Mouse (Mus musculus) MEL (cell line): ENCODE results near the gene Rab38. TPM values are rescaled to one million over a fixed set of nuclear protein-coding genes. Genes with fewer than 3 reads are reported as not detected.

Source experiments
- DNase-seq: peaks from one replicate; pipeline ENCODE4 v3.0.0; 2011; ENCODE audit warnings: low read depth, low spot score
- H3K27ac ChIP-seq: 2 replicates; pipeline ENCODE4 v1.5.1; 2012; ENCODE audit warnings: low read depth, mild to moderate bottlenecking, control low read depth, low read length, moderate library complexity; ENCODE audit not compliant: control insufficient read depth
- H3K27me3 ChIP-seq, 2 experiments: fragments of 150-350 bp in 1 of 2; sonication (generic) in 1 of 2; 2 replicates each; pipeline ENCODE4 v1.6.1; 2012; ENCODE audit warnings: low read length in 2 of 2, mild to moderate bottlenecking in 2 of 2, improper control_type of control experiment in 1 of 2, moderate library complexity in 1 of 2; ENCODE audit not compliant: insufficient read depth in 2 of 2, control insufficient read depth in 1 of 2
- H3K36me3 ChIP-seq, 2 experiments: 2 replicates each; pipeline ENCODE4 v1.6.1; 2012 to 2014; ENCODE audit warnings: low read length in 2 of 2, improper control_type of control experiment in 1 of 2, inconsistent platforms in 1 of 2, mild to moderate bottlenecking in 1 of 2; ENCODE audit not compliant: insufficient read depth in 2 of 2, control insufficient read depth in 1 of 2
- H3K4me1 ChIP-seq, 2 experiments: fragments of 150-350 bp in 1 of 2; sonication (generic) in 1 of 2; 2 replicates each; pipeline ENCODE4 v1.6.1; 2012; ENCODE audit warnings: low read length in 2 of 2, improper control_type of control experiment in 1 of 2, mild to moderate bottlenecking in 1 of 2; ENCODE audit not compliant: insufficient read depth in 2 of 2, control insufficient read depth in 1 of 2
- H3K4me3 ChIP-seq, 2 experiments: fragments of 150-350 bp in 1 of 2; sonication (generic) in 1 of 2; 2 replicates each; pipeline ENCODE4 v1.5.1; 2012; ENCODE audit warnings: low read depth in 2 of 2, low read length in 2 of 2, mild to moderate bottlenecking in 2 of 2, moderate library complexity in 2 of 2, control low read depth in 1 of 2, improper control_type of control experiment in 1 of 2; ENCODE audit not compliant: control insufficient read depth in 1 of 2, insufficient read depth in 1 of 2
- H3K79me2 ChIP-seq: 2 replicates; pipeline ENCODE4 v1.6.1; 2012; ENCODE audit warnings: mild to moderate bottlenecking, low read length, moderate library complexity; ENCODE audit not compliant: control insufficient read depth, poor library complexity, insufficient read depth
- H3K9ac ChIP-seq: 2 replicates; pipeline ENCODE4 v1.6.1; 2012; ENCODE audit warnings: low read depth, mild to moderate bottlenecking, control low read depth, low read length, moderate library complexity; ENCODE audit not compliant: control insufficient read depth, poor library complexity, severe bottlenecking
- H3K9me3 ChIP-seq: fragments of 150-350 bp; sonication (generic); replicated peaks from 2 replicates; pipeline ENCODE4 v1.6.1; 2012; ENCODE audit warnings: mild to moderate bottlenecking, low read length, improper control_type of control experiment, moderate library complexity; ENCODE audit not compliant: insufficient read depth
- BHLHE40 ChIP-seq: IDR thresholded peaks from 2 replicates; pipeline ENCODE4 v1.6.1; 2012; ENCODE audit warnings: low read depth, mild to moderate bottlenecking, inconsistent platforms, low read length, improper control_type of control experiment, borderline replicate concordance
- CHD1 ChIP-seq: IDR thresholded peaks from 2 replicates; pipeline ENCODE4 v1.6.1; 2012; ENCODE audit warnings: low read depth, mild to moderate bottlenecking, inconsistent platforms, low read length, improper control_type of control experiment
- CTCF ChIP-seq, 3 experiments: IDR thresholded peaks in 2 of 3; conservative IDR thresholded peaks in 1 of 3; 2 replicates each; pipeline ENCODE4 v1.5.1; 2011 to 2012; ENCODE audit warnings: low read length in 3 of 3, low read depth in 2 of 3, mild to moderate bottlenecking in 2 of 3, improper control_type of control experiment in 1 of 3, inconsistent platforms in 1 of 3, mixed read lengths in 1 of 3, moderate library complexity in 1 of 3; ENCODE audit not compliant: control insufficient read depth in 1 of 3, insufficient read depth in 1 of 3, poor library complexity in 1 of 3, severe bottlenecking in 1 of 3
- E2F4 ChIP-seq: IDR thresholded peaks from 2 replicates; pipeline ENCODE4 v1.6.1; 2011; ENCODE audit warnings: low read depth, low read length, improper control_type of control experiment, borderline replicate concordance
- ELF1 ChIP-seq: IDR thresholded peaks from 2 replicates; pipeline ENCODE4 v1.6.1; 2014; ENCODE audit warnings: low read depth, mild to moderate bottlenecking, inconsistent platforms, low read length, improper control_type of control experiment, moderate library complexity
- EP300 ChIP-seq, 2 experiments: IDR thresholded peaks; 2 replicates each; pipeline ENCODE4 v1.6.1; 2011; ENCODE audit warnings: improper control_type of control experiment in 2 of 2, low read length in 2 of 2, low read depth in 1 of 2, mild to moderate bottlenecking in 1 of 2
- ETS1 ChIP-seq: IDR thresholded peaks from 2 replicates; pipeline ENCODE4 v1.6.1; 2012; ENCODE audit warnings: low read depth, mild to moderate bottlenecking, inconsistent platforms, low read length, improper control_type of control experiment, moderate library complexity
- GATA1 ChIP-seq: IDR thresholded peaks from 2 replicates; pipeline ENCODE4 v1.6.1; 2011; ENCODE audit warnings: low read depth, low read length, improper control_type of control experiment
- HCFC1 ChIP-seq: IDR thresholded peaks from 2 replicates; pipeline ENCODE4 v1.6.1; 2012; ENCODE audit warnings: low read depth, mild to moderate bottlenecking, inconsistent platforms, low read length, improper control_type of control experiment, moderate library complexity
- JUND ChIP-seq: IDR thresholded peaks from 2 replicates; pipeline ENCODE4 v1.6.1; 2011; ENCODE audit warnings: low read depth, mild to moderate bottlenecking, improper control_type of control experiment, low read length
- MAFK ChIP-seq: IDR thresholded peaks from 2 replicates; pipeline ENCODE4 v1.6.1; 2011; ENCODE audit warnings: low read depth, mild to moderate bottlenecking, low read length, improper control_type of control experiment, borderline replicate concordance
- MAX ChIP-seq: IDR thresholded peaks from 2 replicates; pipeline ENCODE4 v1.6.1; 2011; ENCODE audit warnings: low read length, improper control_type of control experiment
- MXI1 ChIP-seq: IDR thresholded peaks from 2 replicates; pipeline ENCODE4 v1.6.1; 2011; ENCODE audit warnings: mild to moderate bottlenecking, low read depth, low read length, improper control_type of control experiment
- MYC ChIP-seq: IDR thresholded peaks from 2 replicates; pipeline ENCODE4 v1.6.1; 2011; ENCODE audit warnings: low read depth, mild to moderate bottlenecking, low read length, improper control_type of control experiment, moderate library complexity
- NRF1 ChIP-seq: IDR thresholded peaks from 2 replicates; pipeline ENCODE4 v1.6.1; 2014; ENCODE audit warnings: low read depth, mild to moderate bottlenecking, inconsistent platforms, low read length, improper control_type of control experiment, moderate library complexity; ENCODE audit not compliant: poor library complexity, insufficient read depth, severe bottlenecking
- POLR2A ChIP-seq, 2 experiments: IDR thresholded peaks; 2 replicates each; pipeline ENCODE4 v1.6.1; 2011 to 2012; ENCODE audit warnings: low read length in 2 of 2, mild to moderate bottlenecking in 2 of 2, control low read depth in 1 of 2, improper control_type of control experiment in 1 of 2, low read depth in 1 of 2, moderate library complexity in 1 of 2; ENCODE audit not compliant: control insufficient read depth in 1 of 2, insufficient read depth in 1 of 2, poor library complexity in 1 of 2
- POLR2AphosphoS5 ChIP-seq: IDR thresholded peaks from 2 replicates; pipeline ENCODE4 v1.6.1; 2012; ENCODE audit warnings: low read depth, borderline replicate concordance, mild to moderate bottlenecking, inconsistent platforms, low read length, moderate library complexity, mixed read lengths
- RAD21 ChIP-seq: IDR thresholded peaks from 2 replicates; pipeline ENCODE4 v1.6.1; 2011; ENCODE audit warnings: mild to moderate bottlenecking, low read depth, low read length, improper control_type of control experiment
- RCOR1 ChIP-seq: IDR thresholded peaks from 2 replicates; pipeline ENCODE4 v1.6.1; 2012; ENCODE audit warnings: low read depth, mild to moderate bottlenecking, inconsistent platforms, low read length, improper control_type of control experiment
- SIN3A ChIP-seq: IDR thresholded peaks from 2 replicates; pipeline ENCODE4 v1.6.1; 2012; ENCODE audit warnings: low read length, improper control_type of control experiment, inconsistent platforms
- TAL1 ChIP-seq: IDR thresholded peaks from 2 replicates; pipeline ENCODE4 v1.6.1; 2012; ENCODE audit warnings: mild to moderate bottlenecking, inconsistent platforms, low read length, moderate library complexity, mixed read lengths
- TBP ChIP-seq: IDR thresholded peaks from 2 replicates; pipeline ENCODE4 v1.8.0; 2011; ENCODE audit warnings: low read depth, low read length, improper control_type of control experiment
- TCF12 ChIP-seq: IDR thresholded peaks from 2 replicates; pipeline ENCODE4 v1.6.1; 2014; ENCODE audit warnings: low read depth, mild to moderate bottlenecking, inconsistent platforms, low read length, improper control_type of control experiment, moderate library complexity
- UBTF ChIP-seq: IDR thresholded peaks from 2 replicates; pipeline ENCODE4 v1.6.1; 2012; ENCODE audit warnings: low read depth, mild to moderate bottlenecking, inconsistent platforms, low read length, improper control_type of control experiment, moderate library complexity, borderline replicate concordance; ENCODE audit not compliant: insufficient read depth
- USF1 ChIP-seq: IDR thresholded peaks from 2 replicates; pipeline ENCODE4 v1.6.1; 2014; ENCODE audit warnings: low read depth, mild to moderate bottlenecking, inconsistent platforms, low read length, improper control_type of control experiment, moderate library complexity
- USF2 ChIP-seq, 2 experiments: IDR thresholded peaks; 2 replicates each; pipeline ENCODE4 v1.6.1; 2011 to 2012; ENCODE audit warnings: improper control_type of control experiment in 2 of 2, low read length in 2 of 2, borderline replicate concordance in 1 of 2, inconsistent platforms in 1 of 2, low read depth in 1 of 2, mild to moderate bottlenecking in 1 of 2; ENCODE audit not compliant: insufficient read depth in 1 of 2
- ZKSCAN1 ChIP-seq: IDR thresholded peaks from 2 replicates; pipeline ENCODE4 v1.6.1; 2012; ENCODE audit warnings: low read depth, mild to moderate bottlenecking, inconsistent platforms, low read length, improper control_type of control experiment, moderate library complexity
- ZMIZ1 ChIP-seq: IDR thresholded peaks from 2 replicates; pipeline ENCODE4 v1.6.1; 2012; ENCODE audit warnings: low read depth, mild to moderate bottlenecking, inconsistent platforms, low read length, improper control_type of control experiment, moderate library complexity
- ZNF384 ChIP-seq: IDR thresholded peaks from 2 replicates; pipeline ENCODE4 v1.6.1; 2012; ENCODE audit warnings: low read depth, mild to moderate bottlenecking, inconsistent platforms, low read length, improper control_type of control experiment
- polyA plus RNA-seq, 2 experiments: library from polyadenylated mRNA; stranded (reverse) in 1 of 2; unstranded in 1 of 2; fragments of >175 nt in 1 of 2; fragments of >200 nt in 1 of 2; gene quantifications; 2 replicates each; pipeline versions ENCODE4 v1.2.1 to v1.2.4; 2012; ENCODE audit warnings: low replicate concordance in 2 of 2, low read depth in 1 of 2; ENCODE audit not compliant: insufficient read length in 2 of 2, insufficient read depth in 1 of 2, missing spikeins in 1 of 2
- total RNA-seq: library from RNA; depleted of rRNA; stranded (reverse); fragments of 300-350 nt; gene quantifications from 2 replicates; pipeline ENCODE4 v1.2.3, GENCODE M21; 2012

Gene Rab38
- total and polyA plus RNA-seq, 3 experiments: 11.2 to 19.9 TPM; not detected in 1

DNA sequence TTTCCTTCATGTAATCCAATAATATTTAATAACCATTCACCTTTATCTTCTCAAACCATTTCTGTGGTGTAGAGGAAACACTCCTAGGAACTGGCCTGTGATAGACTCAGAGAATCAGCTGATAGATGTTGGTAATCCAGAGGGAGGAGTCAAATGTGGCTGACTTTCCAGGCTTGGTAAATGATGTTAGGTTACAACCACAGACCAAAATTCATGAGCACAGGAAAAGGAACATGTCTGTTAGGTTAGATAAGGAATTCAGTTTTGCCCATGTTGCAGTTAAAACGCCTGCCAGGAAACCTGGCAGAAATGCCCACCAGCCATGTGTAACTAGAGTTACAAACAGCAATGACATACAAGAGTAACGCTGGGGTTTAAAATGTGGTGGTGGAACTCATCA lies 6.2 kb upstream of the Rab38 start (continued):
- no peak for TF ChIP-seq USF2 (IDR thresholded peaks at IDR 0.05; ENCODE audit: borderline replicate concordance in 1 of 2, insufficient read depth in 1 of 2, low read depth in 1 of 2, low read length in 2 of 2)
- TF ChIP-seq ZNF384: peak; percentile 75; the same call in 1 of the 2 replicates
- peak; percentile 97 to 98 for TF ChIP-seq EP300 (IDR thresholded peaks at IDR 0.05; ENCODE audit: low read depth in 1 of 2, low read length in 2 of 2)
- no peak for TF ChIP-seq RAD21

DNA sequence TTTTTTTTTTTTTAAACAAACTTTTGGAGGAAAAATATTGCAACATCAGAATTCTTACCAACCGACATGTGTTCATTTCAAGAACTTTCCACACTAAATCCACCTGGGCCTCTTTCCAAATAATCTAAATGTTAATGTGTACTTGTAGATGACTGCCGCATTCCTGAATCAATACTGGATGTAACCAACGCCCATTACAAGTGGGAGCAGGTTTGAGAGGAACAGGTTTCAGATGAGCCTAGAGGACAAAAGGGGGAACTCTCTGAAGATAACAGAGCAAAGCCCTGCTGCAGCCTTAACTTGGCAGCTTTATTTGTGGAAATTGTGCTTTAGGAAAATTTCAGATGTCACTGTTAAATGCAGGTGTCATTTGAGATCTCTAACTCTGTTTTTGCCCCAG lies 4.3 kb upstream of the Rab38 start:
- Histone ChIP-seq H3K9ac (no peak overlapping the region), H3K27ac (no peak overlapping the region; the same call in 1 of the 2 replicates), H3K4me3 (no peak overlapping the region), H3K79me2 (peaks cover under 1% of the 10 kb centered on the region), H3K36me3 (peaks cover 0 to 62% of the 10 kb centered on the region in 2 experiments; a peak in 2 of 4 replicates), H3K4me1 (peaks cover 31 to 52% of the 10 kb centered on the region in 2 experiments), H3K9me3 (no peaks in the 10 kb centered on the region), H3K27me3 (no peaks in the 10 kb centered on the region)
- TF ChIP-seq TAL1: no peak
- peak; percentile 45 to 76 for TF ChIP-seq EP300 (IDR thresholded peaks at IDR 0.05; ENCODE audit: low read depth in 1 of 2, low read length in 2 of 2)
- TF ChIP-seq HCFC1: no peak
- no peak for TF ChIP-seq ZMIZ1
- no peak for TF ChIP-seq ELF1
- TF ChIP-seq UBTF: no peak
- TF ChIP-seq JUND: 0 out of 2 replicates have a peak, but pooled peaks have one; percentile 29
- TF ChIP-seq RAD21: no peak
- no peak; the same call in 1 of the 2 replicates for TF ChIP-seq ZNF384
- TF ChIP-seq E2F4: no peak
- TF ChIP-seq ETS1: peak; percentile 59
- no peak for TF ChIP-seq SIN3A
- TF ChIP-seq MAX: no peak
- TF ChIP-seq USF1: no peak
- peak; percentile 56; the same call in 1 of the 2 replicates for TF ChIP-seq RCOR1
- TF ChIP-seq NRF1: no peak
- peak in 1 of 3 experiments; percentile 20; a peak in 2 of 6 replicates for TF ChIP-seq CTCF (IDR thresholded peaks at IDR 0.05 in 2 of 3, conservative IDR thresholded peaks at IDR 0.05 in 1 of 3; ENCODE audit: control insufficient read depth in 1 of 3, insufficient read depth in 1 of 3, low read depth in 2 of 3, low read length in 3 of 3, poor library complexity in 1 of 3, severe bottlenecking in 1 of 3)
- TF ChIP-seq BHLHE40: no peak
- TF ChIP-seq POLR2AphosphoS5: no peak
- no peak for TF ChIP-seq POLR2A (IDR thresholded peaks at IDR 0.05; ENCODE audit: control insufficient read depth in 1 of 2, insufficient read depth in 1 of 2, low read depth in 1 of 2, low read length in 2 of 2, poor library complexity in 1 of 2)
- TF ChIP-seq ZKSCAN1: no peak
- 0 out of 2 replicates have a peak, but pooled peaks have one; percentile 28 for TF ChIP-seq TBP
- TF ChIP-seq CHD1: no peak
- no peak for TF ChIP-seq USF2 (IDR thresholded peaks at IDR 0.05; ENCODE audit: borderline replicate concordance in 1 of 2, insufficient read depth in 1 of 2, low read depth in 1 of 2, low read length in 2 of 2)
- no peak for TF ChIP-seq MAFK
- peak; percentile 57; the same call in 1 of the 2 replicates for TF ChIP-seq TCF12
- TF ChIP-seq MXI1: no peak
- TF ChIP-seq MYC: no peak
- TF ChIP-seq GATA1: peak; percentile 65; the same call in 1 of the 2 replicates
- DNase-seq: peak; percentile 71
